Mouse (Mus musculus): Measurements from ENCODE around the gene Adgrg2.

- no peak for TF ChIP-seq CTCF (IDR thresholded peaks at IDR 0.05; ENCODE audit: low read depth)
- no peak for TF ChIP-seq EP300 (IDR thresholded peaks at IDR 0.05; ENCODE audit: low read depth)
These were observed 118.6 kb downstream of the Adgrg2 start for GRCm38 (mm10) chrX:160509046-160509445.

All from liver, postnatal 0 days (tissue).